Mouse (Mus musculus): ENCODE results near the gene Olfr288. TPM values are rescaled to one million over a fixed set of nuclear protein-coding genes. Genes with fewer than 3 reads are reported as not detected.

Gene Olfr288
- polyA plus RNA-seq (2012; rRNA removed): 0.42 and 0.46 TPM in 2 replicates

DNA sequence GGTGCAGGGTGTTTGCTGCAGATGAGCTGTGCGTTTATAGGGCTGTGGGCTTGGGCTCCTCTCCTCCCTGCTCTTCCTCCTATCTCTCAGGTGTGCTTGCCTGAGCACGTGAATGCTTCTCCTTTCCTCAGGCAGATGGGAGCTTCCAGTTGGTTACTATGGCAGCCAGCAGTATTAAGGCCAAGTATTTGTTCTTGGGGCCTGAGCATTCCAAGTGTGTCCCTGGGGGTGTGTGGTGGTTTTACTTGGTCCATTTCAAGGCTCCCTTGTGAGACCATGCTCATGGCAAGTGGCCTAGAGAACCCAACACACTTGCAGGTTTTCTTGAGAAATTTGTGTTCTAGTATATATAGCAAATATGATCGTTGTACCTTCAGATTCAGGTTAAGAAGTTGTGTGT is at the start of gene Olfr288:
Olfr288 (minus strand) TSS at position 101 of the 400 bp plus-strand sequence.
- H3K27ac ChIP-seq (ENCODE audit: insufficient read depth, low read length): no peak within 1 kb of the TSS
- TF ChIP-seq POLR2A (IDR thresholded peaks at IDR 0.05; ENCODE audit: extremely low read depth, insufficient read depth, low read length) (no peak), CTCF (IDR thresholded peaks at IDR 0.05; ENCODE audit: extremely low read depth, insufficient read depth, low read length) (no peak)
- H3K4me3 ChIP-seq (ENCODE audit: insufficient read depth, low read length): no peak within 1 kb of the TSS
- H3K4me1 ChIP-seq (ENCODE audit: control insufficient read depth, insufficient read depth, low read length): no peaks in the 10 kb centered on the region

DNA sequence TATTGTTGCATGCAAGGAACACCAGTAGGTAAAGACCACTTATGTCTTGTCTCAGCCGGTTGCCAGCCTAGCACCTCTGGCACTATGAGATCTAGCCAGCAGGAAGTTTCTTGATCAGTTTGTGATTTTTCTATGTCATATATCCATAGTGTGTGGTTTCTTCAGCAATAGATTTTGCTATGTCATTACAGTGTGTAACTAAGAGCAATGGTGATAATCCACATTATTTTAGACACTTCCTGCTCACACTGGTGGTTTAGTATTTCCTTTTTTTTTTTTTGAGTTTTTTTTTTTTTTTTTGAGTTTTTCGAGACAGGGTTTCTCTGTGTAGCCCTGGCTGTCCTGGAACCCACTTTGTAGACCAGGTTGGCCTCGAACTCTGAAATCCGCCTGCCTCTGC is 40.1 kb upstream of the Olfr288 start:
- TF ChIP-seq CTCF (IDR thresholded peaks at IDR 0.05; ENCODE audit: extremely low read depth, insufficient read depth, low read length): no peak
- TF ChIP-seq POLR2A (IDR thresholded peaks at IDR 0.05; ENCODE audit: extremely low read depth, insufficient read depth, low read length): no peak
- no peaks in the 10 kb centered on the region for H3K4me1 ChIP-seq (ENCODE audit: control insufficient read depth, insufficient read depth, low read length)
- no peak overlapping the region for H3K4me3 ChIP-seq (ENCODE audit: insufficient read depth, low read length)
- H3K27ac ChIP-seq (ENCODE audit: insufficient read depth, low read length): no peak overlapping the region

DNA sequence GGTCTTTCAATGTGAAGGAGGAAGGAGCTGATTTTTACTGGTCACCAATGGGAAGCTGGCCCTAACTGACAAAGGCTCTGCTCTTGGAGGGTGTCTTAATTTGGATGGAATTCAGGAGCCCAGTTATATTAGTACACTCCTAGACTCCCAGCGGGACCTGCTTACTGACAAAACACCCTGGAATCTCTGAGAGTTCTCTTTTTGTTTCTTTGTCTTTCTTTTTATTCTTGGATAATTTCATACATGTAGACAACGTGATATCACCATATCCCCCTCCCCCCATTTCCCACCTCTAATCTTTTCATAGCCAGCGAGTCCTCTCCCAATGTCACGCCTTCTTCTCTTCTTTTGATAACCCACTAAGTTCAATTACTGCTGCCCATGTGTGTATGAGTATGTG is 39.0 kb upstream of the Olfr288 start, which contains the start of gene Olfr286:
Olfr286 (minus strand) TSS at position 101 of the 400 bp plus-strand sequence.
- no peaks in the 10 kb centered on the region for H3K4me1 ChIP-seq (ENCODE audit: control insufficient read depth, insufficient read depth, low read length)
- no peak within 1 kb of the TSS for H3K27ac ChIP-seq (ENCODE audit: insufficient read depth, low read length)
- H3K4me3 ChIP-seq (ENCODE audit: insufficient read depth, low read length): no peak within 1 kb of the TSS
- TF ChIP-seq CTCF (IDR thresholded peaks at IDR 0.05; ENCODE audit: extremely low read depth, insufficient read depth, low read length) (no peak), POLR2A (IDR thresholded peaks at IDR 0.05; ENCODE audit: extremely low read depth, insufficient read depth, low read length) (no peak)

DNA sequence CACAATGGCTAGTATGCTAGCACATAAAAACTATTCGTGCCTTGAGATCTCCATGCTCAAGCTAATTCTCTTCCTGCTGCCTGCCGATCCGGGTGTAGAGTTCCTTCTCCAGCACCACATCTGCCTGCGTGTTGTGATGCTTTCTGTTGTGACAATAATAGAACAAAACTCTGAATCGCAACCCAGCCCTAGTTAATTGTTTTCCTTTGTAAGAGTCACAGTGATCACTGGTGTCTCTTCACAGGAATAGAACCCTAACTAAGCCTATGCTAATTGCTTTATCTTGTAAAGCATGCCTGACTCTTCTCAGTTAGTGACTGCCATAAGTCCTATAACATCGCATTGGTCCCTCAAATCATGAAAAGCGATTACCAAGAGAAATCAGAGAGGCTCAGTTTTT is 30.8 kb upstream of the Olfr288 start:
- H3K4me3 ChIP-seq (ENCODE audit: insufficient read depth, low read length): no peak overlapping the region
- no peak overlapping the region for H3K27ac ChIP-seq (ENCODE audit: insufficient read depth, low read length)
- no peaks in the 10 kb centered on the region for H3K4me1 ChIP-seq (ENCODE audit: control insufficient read depth, insufficient read depth, low read length)
- no peak for TF ChIP-seq CTCF (IDR thresholded peaks at IDR 0.05; ENCODE audit: extremely low read depth, insufficient read depth, low read length)
- TF ChIP-seq POLR2A (IDR thresholded peaks at IDR 0.05; ENCODE audit: extremely low read depth, insufficient read depth, low read length): no peak

DNA sequence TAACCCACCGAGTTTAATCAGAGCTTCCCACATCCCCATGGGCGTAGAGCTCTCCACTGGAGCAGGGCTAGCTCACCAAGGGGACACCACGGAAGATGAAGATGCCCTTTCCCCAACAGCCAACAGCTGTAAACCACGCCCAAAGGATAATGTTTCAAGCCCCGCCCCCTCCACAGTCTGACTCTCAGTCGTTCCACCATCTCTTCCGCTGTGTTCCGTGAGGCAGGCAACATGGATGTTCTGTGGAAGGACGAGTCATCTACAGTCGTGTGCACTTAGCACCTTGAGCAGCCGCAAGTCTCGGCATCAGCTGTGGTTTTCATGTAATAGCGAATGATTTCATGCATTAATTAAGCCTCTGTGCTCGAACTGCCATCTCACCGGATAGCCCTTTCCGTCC is 30.3 kb upstream of the Olfr288 start:
- no peak for TF ChIP-seq POLR2A (IDR thresholded peaks at IDR 0.05; ENCODE audit: extremely low read depth, insufficient read depth, low read length)
- TF ChIP-seq CTCF (IDR thresholded peaks at IDR 0.05; ENCODE audit: extremely low read depth, insufficient read depth, low read length): no peak
- Histone ChIP-seq H3K27ac (ENCODE audit: insufficient read depth, low read length) (no peak overlapping the region), H3K4me1 (ENCODE audit: control insufficient read depth, insufficient read depth, low read length) (no peaks in the 10 kb centered on the region), H3K4me3 (ENCODE audit: insufficient read depth, low read length) (no peak overlapping the region)

DNA sequence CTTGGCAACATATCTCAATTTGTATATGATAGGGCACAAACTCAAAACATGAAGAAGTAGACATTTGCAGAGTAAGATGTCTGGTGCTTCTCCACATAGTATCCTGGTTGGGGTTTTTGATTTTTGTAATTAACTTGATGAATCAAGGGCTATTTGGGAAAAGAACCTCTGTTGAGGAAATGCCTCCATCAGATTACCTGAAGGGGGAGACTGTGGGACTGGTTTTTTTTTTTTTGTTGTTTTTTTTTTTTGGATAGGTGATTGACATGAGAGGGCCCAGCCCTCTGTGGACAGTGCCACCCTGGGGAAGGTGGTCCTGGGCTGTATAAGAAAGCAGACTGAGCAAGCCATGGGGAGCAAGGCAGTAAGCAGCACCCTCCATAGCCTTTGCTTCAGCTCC is 27.0 kb upstream of the Olfr288 start:
- H3K4me1 ChIP-seq (ENCODE audit: control insufficient read depth, insufficient read depth, low read length): no peaks in the 10 kb centered on the region
- H3K27ac ChIP-seq (ENCODE audit: insufficient read depth, low read length): no peak overlapping the region
- H3K4me3 ChIP-seq (ENCODE audit: insufficient read depth, low read length): no peak overlapping the region
- no peak for TF ChIP-seq POLR2A (IDR thresholded peaks at IDR 0.05; ENCODE audit: extremely low read depth, insufficient read depth, low read length)

DNA sequence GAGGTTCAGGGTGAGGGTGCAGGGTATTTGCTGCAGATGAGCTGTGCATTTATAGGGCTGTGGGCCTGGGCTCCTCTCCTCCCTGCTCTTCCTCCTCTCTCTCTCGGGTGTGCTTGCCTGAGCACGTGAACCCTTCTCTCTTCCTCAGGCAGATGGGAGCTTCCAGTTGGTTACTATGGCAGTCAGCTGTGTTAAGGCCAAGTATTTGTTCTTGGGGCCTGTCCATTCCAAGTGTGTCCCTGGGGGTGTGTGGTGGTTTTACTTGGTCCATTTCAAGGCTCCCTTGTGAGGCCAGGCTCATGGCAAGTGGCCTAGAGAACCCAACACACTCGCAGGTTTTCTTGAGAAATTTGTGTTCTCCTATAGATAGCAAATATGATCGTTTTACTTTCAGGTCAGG is 25.5 kb upstream of the Olfr288 start, which contains the start of the genes Gm44579 and Olfr287:
Gm44579 (minus strand) TSS at position 101 of the 400 bp plus-strand sequence.
Olfr287 (minus strand) TSS at position 180 of the 400 bp plus-strand sequence.
- no peak within 1 kb of the TSS; the same call in 1 of the 2 replicates for H3K27ac ChIP-seq (ENCODE audit: insufficient read depth, low read length)
- no peaks in the 10 kb centered on the region for H3K4me1 ChIP-seq (ENCODE audit: control insufficient read depth, insufficient read depth, low read length)
- no peak for TF ChIP-seq POLR2A (IDR thresholded peaks at IDR 0.05; ENCODE audit: extremely low read depth, insufficient read depth, low read length)
- no peak for TF ChIP-seq CTCF (IDR thresholded peaks at IDR 0.05; ENCODE audit: extremely low read depth, insufficient read depth, low read length)
- no peak within 1 kb of the TSS for H3K4me3 ChIP-seq (ENCODE audit: insufficient read depth, low read length)

DNA sequence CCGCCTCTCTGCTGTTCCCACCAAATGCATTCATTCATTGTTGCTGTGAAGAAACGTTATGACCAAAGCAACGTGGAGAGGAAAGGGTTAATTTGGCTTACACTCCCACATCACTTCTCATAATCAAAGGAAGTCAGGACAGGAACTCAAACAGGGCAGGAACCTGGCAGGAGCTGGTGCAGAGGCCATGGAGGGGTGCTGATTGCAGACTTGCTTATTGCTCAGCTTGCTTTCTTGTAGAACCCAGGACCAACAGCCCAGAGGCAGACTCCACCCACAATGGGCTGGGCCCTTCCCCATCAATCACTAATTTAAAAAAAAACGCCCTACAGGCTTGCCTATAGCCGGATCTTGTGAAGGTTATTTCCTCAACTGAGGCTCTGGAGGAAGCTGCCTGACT is 18.8 kb upstream of the Olfr288 start:
- H3K4me3 ChIP-seq (ENCODE audit: insufficient read depth, low read length): no peak overlapping the region
- TF ChIP-seq POLR2A (IDR thresholded peaks at IDR 0.05; ENCODE audit: extremely low read depth, insufficient read depth, low read length): no peak
- no peak for TF ChIP-seq CTCF (IDR thresholded peaks at IDR 0.05; ENCODE audit: extremely low read depth, insufficient read depth, low read length)
- H3K27ac ChIP-seq (ENCODE audit: insufficient read depth, low read length): no peak overlapping the region
- no peaks in the 10 kb centered on the region for H3K4me1 ChIP-seq (ENCODE audit: control insufficient read depth, insufficient read depth, low read length)

DNA sequence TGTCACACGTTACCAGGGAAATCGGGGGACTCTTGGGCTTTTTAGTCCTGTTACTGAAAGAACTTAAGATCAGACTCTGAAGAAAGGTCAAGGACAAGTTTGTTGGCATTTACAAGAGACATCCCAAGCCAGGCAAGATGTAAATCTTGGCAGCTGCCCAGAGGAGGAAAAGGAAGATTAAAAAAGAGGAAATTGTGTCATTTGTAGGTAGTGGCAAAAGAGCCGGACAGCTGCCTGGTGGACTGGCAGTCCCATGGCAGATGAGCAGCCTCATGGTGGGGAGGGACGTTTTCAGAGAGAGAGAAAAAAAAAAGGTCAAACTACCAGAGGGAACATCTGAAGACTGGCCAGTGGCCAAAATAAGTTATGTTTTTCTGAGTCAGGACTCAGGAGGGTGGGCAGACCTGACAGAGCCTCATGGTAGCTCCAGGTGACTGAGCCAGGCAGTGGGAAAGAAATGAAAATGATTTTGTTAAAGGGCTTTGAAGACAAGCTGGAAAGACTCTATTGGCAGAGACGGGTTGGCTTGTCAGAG is 18.1 kb upstream of the Olfr288 start:
- TF ChIP-seq POLR2A (IDR thresholded peaks at IDR 0.05; ENCODE audit: extremely low read depth, insufficient read depth, low read length) (no peak), CTCF (IDR thresholded peaks at IDR 0.05; ENCODE audit: extremely low read depth, insufficient read depth, low read length) (no peak)
- Histone ChIP-seq H3K27ac (ENCODE audit: insufficient read depth, low read length) (no peak overlapping the region), H3K4me1 (ENCODE audit: control insufficient read depth, insufficient read depth, low read length) (no peaks in the 10 kb centered on the region), H3K4me3 (ENCODE audit: insufficient read depth, low read length) (no peak overlapping the region)

DNA sequence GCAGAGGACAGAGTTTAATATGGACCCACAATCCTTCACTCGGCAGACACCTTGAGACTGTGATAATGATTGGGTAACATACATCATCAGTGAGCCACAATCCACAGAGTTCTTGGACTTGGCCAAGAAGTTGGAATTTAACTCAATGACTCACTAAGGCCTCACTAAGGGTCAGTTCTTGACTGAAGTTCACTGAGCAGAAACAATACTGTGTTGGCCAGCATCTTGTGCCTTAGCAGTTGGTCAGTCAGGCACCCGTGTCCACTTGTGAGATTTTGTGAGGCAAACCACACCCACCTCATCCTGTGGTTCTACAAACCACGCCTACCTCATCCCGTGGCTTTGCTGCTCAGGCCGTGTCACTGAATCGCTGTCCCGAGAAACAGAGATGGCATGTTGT is 14.3 kb upstream of the Olfr288 start:
- TF ChIP-seq CTCF (IDR thresholded peaks at IDR 0.05; ENCODE audit: extremely low read depth, insufficient read depth, low read length) (no peak), POLR2A (IDR thresholded peaks at IDR 0.05; ENCODE audit: extremely low read depth, insufficient read depth, low read length) (no peak)
- no peak overlapping the region for H3K4me3 ChIP-seq (ENCODE audit: insufficient read depth, low read length)
- no peak overlapping the region for H3K27ac ChIP-seq (ENCODE audit: insufficient read depth, low read length)
- H3K4me1 ChIP-seq (ENCODE audit: control insufficient read depth, insufficient read depth, low read length): no peaks in the 10 kb centered on the region
